Mouse (Mus musculus) activated CD4-positive, CD25-positive, alpha-beta regulatory T cell, adult 4 months (primary cell): ENCODE data around the gene Pkp4. TPM values are rescaled to one million over a fixed set of nuclear protein-coding genes. Genes with fewer than 3 reads are reported as not detected.

Source experiments
- ATAC-seq: one replicate; pipeline ENCODE4 v1.8.0; 2017
- polyA plus RNA-seq, 2 experiments: library from polyadenylated mRNA; unstranded; fragments of 100-300 nt; shearing (Covaris generic); gene quantifications; one replicate each; pipeline ENCODE4 v1.2.1; 2017

Pkp4 gene
- polyA plus RNA-seq, 2 experiments from 2014 or later, result 9.4 to 12.0 TPM

GRCm38 (mm10) chr2:59219997-59220789 lies 59.5 kb downstream of the Pkp4 start:
- ATAC-seq, result no peak

GRCm38 (mm10) chr2:59226383-59226782 lies 65.7 kb downstream of the Pkp4 start:
- ATAC-seq, result no peak

DNA sequence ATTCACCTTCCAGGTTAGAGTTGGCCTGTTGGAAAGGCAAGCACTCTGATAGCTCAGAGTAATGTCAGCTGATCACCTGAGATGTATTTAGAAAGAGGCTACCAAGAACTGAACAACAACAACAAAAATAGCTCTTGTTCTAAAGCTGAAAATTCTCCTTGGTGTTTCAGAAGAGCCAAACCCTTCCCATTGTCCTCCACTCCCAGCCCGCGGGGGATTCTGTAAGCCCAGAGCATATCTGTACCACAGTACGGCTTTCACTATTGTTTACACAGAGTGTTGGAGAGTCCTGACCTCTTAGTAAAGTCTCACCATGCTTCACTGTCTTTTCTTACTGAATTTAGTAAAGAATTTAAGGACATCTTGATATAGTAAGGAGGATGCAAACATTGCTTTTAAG lies 66.4 kb downstream of the Pkp4 start:
- no peak for ATAC-seq

GRCm38 (mm10) chr2:59227508-59228263 lies 67.0 kb downstream of the Pkp4 start:
- ATAC-seq, result no peak

DNA sequence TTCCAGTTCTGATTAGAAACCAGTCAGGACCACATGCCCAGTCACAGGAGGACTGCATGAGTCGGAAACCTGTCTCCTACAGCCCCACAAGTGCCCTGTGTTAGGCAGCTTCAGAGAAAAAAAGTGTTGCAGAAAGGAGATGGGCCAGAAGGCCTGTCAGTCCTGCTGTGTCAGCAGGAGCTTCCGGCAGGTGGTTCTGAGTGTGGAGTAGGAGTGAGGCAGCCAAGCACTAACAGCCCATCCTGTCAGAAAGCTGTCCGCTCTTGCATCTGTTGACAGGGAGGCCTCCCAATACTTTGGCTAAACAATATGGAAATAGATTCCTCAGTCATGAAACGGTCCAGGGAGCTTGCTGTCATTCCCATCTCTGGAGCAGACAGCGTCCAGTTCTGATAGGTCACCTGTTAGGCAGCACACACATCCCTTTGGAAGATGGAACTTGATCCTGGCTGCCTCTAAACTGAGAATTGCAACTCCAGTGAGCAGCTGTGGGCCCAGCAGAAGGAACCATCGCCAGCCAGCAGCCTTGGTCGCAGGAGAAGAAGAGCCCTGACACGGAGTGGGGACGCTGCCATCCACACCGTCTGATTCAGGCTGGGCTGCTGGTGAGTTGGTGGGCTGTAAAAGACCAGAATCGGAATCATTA lies 68.7 kb downstream of the Pkp4 start:
- no peak for ATAC-seq

DNA sequence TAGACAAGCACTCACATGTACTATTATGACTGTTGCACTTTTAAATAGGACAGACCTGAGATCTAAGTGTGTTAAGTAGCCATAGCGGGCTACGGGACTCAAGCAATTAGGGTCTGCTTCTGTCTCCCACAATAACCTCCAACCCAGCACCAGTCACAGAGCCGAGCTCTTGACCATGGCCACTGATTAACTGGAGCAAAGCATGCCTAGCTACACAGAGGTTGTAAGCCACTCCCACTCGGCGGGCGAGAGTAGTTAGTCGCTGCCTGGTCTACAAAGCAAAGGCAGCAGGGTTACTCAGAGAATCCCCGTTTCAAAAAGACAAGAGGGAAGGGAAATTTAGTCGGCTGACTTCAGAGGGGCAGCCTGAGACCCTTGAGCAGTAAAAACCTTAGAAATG lies 70.0 kb downstream of the Pkp4 start:
- no peak for ATAC-seq

DNA sequence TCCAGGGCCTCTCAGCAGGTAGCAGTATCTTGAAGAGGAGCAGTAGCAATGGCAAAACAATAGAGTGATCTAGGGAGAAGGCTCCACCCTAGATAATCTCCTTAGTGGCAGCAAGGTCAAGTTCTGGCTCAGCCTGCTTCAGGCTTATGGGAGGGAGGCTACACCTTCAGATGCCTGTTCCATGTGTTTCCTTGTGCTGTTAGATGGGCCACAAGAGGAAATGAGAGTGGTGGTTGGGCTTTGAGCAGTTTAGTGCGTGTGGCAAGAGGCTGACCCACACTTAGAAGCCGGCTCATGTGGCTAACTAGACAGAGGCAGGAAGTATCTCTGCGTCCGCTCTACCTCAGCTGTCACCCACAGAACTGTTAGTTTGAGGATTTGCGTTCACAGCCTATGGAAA lies 70.9 kb downstream of the Pkp4 start:
- ATAC-seq, result no peak

GRCm38 (mm10) chr2:59233294-59233923 lies 72.8 kb downstream of the Pkp4 start:
- no peak for ATAC-seq

DNA sequence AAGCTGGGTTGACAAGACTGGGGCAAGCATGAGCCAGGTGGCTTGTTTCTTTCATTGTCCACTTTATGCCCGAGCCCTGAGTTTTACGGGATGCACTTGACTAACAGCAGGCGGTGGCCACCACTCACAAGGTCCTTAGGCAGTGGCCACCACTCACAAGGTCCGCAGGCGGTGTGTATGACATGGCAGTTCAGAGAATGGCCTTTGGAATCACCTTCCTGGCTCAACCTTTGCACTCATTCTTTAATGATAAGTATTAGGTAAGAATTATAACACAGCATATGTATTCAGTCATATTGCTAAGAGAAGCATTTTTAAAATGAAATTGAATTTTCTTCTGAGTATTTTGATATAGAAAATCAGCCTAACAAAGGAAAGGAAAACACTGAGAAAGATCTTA lies 73.3 kb downstream of the Pkp4 start:
- no peak for ATAC-seq

GRCm38 (mm10) chr2:59234537-59234936 lies 73.9 kb downstream of the Pkp4 start:
- no peak for ATAC-seq

GRCm38 (mm10) chr2:59239841-59240395 lies 79.3 kb downstream of the Pkp4 start:
- no peak for ATAC-seq

GRCm38 (mm10) chr2:59242117-59242516 lies 81.5 kb downstream of the Pkp4 start:
- ATAC-seq, result no peak

- ATAC-seq, result peak; percentile 76
These were observed 83.8 kb downstream of the Pkp4 start for GRCm38 (mm10) chr2:59244273-59245097.

DNA sequence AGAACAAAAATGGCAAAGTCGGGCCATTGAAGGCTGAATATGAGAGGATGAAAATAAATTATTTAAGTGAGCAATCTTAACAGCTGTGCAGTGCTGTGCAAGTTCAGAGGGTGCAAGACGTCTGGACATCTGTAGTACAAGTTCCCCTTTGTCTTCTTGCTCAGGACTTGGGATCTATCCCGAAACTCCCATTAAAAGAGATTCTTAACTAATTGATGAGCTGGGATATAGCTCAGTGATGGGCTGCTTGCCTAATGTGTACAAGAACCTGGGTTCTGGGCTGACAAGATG lies 84.4 kb downstream of the Pkp4 start:
- ATAC-seq, result no peak

GRCm38 (mm10) chr2:59248806-59249205 lies 88.2 kb downstream of the Pkp4 start:
- ATAC-seq, result no peak

- no peak for ATAC-seq
These were observed 92.2 kb downstream of the Pkp4 start for GRCm38 (mm10) chr2:59252818-59253217.

DNA sequence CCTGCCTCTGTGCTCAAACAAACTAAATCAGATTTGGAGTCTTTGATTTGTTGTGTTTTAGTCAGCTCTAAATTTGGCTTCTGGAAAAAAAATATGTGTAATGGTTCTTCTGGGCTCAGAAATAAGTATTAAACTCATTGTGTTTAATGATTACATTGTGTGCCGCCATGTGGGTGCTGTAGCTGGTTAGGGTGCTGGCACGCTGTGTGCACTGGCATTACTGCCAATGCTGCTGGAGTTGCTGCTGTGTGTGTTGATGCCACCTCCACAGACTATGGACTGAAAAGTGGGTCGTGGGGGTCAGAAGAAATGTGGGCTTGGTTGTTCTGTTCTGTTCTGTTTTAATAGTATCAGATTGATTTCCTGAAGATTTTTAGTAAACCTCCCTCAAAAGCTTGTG lies 92.8 kb downstream of the Pkp4 start:
- ATAC-seq, result no peak

DNA sequence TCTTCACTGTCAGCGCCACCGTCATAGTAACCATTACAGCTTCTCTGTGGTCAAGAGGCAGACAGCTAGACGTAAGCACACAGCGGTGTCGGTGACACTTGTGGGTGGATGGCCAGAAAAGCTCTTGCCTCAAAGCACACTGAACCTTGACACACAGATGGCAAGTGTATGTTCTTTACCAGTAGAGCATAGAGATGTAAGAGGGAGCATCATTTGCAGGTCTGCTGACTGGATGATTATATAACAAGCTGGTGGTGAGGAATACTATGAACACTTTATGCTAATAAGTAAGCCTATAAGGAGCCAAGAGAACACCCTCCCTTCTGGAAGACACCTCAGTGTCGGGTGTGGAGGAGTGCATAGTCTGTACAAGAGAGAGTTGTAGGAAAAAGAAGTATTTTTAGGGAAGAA lies 98.2 kb downstream of the Pkp4 start:
- ATAC-seq, result no peak

DNA sequence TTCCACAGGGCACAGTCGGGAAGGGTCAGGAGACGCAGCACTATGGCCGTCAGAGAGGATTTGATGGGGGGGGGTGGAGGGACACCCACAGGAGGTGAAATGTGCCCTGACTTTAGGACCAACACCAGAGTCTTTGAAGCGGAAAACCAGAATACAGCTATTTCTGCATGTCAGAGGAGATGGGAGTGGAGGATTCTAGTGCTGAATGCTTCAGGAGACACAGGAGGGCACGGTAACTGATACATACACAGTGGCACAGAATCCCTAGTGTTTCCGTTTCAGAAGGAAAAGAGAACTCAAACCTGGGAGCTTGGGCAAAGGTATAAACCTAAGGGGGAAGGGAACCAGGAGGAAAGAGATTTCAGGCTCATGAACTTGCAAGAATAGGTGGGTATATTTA lies 98.7 kb downstream of the Pkp4 start:
- no peak for ATAC-seq

GRCm38 (mm10) chr2:59261203-59261602 lies 100.6 kb downstream of the Pkp4 start:
- ATAC-seq, result no peak

- no peak for ATAC-seq
These were observed 105.8 kb downstream of the Pkp4 start for GRCm38 (mm10) chr2:59266428-59266827.

- ATAC-seq, result no peak
These were observed 111.2 kb downstream of the Pkp4 start for GRCm38 (mm10) chr2:59271835-59272234.
